Mouse (Mus musculus): ENCODE measurements around the gene Irx1. TPM values are rescaled to one million over a fixed set of nuclear protein-coding genes. Genes with fewer than 3 reads are reported as not detected.

The Irx1 gene
- polyA plus RNA-seq, 1 experiment from 2014 or later: 13.3 TPM

- Histone ChIP-seq H3K4me1 (peaks cover 48% of the 10 kb centered on the region), H3K4me3 (peak overlapping the region; percentile 92), H3K27me3 (peaks cover 62% of the 10 kb centered on the region), H3K4me2 (replicated peaks) (peak overlapping the region; percentile 71), H3K9ac (replicated peaks) (peak overlapping the region; percentile 98), H3K9me3 (no peaks in the 10 kb centered on the region), H3K36me3 (peaks cover 6% of the 10 kb centered on the region; the same call in 1 of the 2 replicates), H3K27ac (replicated peaks) (peak overlapping the region; percentile 81)
- ATAC-seq (ENCODE audit: low FRiP score, low read depth): no peak
- 3% methylated on average over 9 of the region's 9 CpGs for WGBS
Measured at GRCm38 (mm10) chr13:71960846-71961735, 2.4 kb downstream of the Irx1 start.

GRCm38 (mm10) chr13:71960277-71960672 is 3.2 kb downstream of the Irx1 start:
- Histone ChIP-seq H3K9me3 (no peaks in the 10 kb centered on the region), H3K9ac (replicated peaks) (peak overlapping the region; percentile 98), H3K27ac (replicated peaks) (peak overlapping the region; percentile 81), H3K27me3 (peaks cover 62% of the 10 kb centered on the region), H3K4me1 (peaks cover 48% of the 10 kb centered on the region), H3K4me2 (replicated peaks) (peak overlapping the region; percentile 71), H3K4me3 (peak overlapping the region; percentile 92), H3K36me3 (peaks cover 6% of the 10 kb centered on the region; the same call in 1 of the 2 replicates)
- WGBS: under 1% methylated on average over 9 of the region's 9 CpGs
- no peak for ATAC-seq (ENCODE audit: low FRiP score, low read depth)

DNA sequence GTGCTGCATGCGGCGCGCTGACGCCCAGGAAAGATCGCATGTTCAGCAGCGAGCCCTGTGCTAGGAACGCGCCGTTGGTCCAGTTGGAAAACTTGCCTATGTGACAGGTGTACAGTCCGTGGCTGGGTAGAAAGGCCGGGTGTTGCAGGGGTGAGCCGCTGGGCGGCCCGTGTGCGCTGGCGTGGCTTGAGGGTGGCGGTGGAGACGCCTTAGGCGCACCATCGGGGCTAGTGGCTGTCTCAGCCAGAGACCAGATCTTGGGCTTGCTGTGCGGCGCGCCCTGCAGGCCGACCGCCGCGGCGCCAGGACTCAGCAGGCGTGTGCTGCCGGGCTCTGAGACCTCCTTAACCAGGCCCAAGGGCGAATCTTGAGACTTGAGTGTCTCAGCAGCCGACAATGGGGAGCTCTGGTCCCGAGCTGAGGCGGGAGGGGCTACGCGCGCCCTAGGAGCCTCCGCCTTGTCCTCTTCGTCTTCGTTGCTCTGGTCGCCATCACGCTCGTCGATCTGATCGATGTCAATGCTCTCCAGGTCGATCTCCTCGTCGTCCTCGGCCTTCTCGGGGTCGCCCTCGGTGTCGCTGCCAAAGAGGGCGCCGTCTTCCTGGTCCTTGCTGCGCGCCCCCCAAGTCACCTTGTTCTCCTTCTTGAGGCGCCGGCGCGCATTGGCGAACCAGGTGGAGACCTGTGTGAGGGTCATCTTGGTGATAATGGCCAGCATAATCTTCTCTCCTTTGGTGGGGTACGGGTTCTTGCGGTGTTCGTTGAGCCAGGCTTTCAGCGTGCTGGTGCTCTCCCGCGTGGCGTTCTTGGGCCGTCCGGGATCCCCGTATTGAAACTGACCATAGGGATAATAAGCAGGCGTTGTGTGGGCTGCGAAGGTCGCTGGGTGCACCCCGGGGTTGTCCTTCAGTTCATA is 3.9 kb downstream of the Irx1 start:
- peak overlapping the region; percentile 81 for H3K27ac ChIP-seq (replicated peaks)
- peak; percentile 14; the same call in 1 of the 2 replicates for ATAC-seq (ENCODE audit: low FRiP score, low read depth)
- peak overlapping the region; percentile 71 for H3K4me2 ChIP-seq (replicated peaks)
- peak overlapping the region; percentile 98 for H3K9ac ChIP-seq (replicated peaks)
- H3K36me3 ChIP-seq: peaks cover 6% of the 10 kb centered on the region; the same call in 1 of the 2 replicates
- peaks cover 62% of the 10 kb centered on the region for H3K27me3 ChIP-seq
- 1% methylated on average over 76 of the region's 76 CpGs for WGBS
- H3K4me1 ChIP-seq: peaks cover 48% of the 10 kb centered on the region
- no peaks in the 10 kb centered on the region for H3K9me3 ChIP-seq
- peak overlapping the region; percentile 92 for H3K4me3 ChIP-seq

DNA sequence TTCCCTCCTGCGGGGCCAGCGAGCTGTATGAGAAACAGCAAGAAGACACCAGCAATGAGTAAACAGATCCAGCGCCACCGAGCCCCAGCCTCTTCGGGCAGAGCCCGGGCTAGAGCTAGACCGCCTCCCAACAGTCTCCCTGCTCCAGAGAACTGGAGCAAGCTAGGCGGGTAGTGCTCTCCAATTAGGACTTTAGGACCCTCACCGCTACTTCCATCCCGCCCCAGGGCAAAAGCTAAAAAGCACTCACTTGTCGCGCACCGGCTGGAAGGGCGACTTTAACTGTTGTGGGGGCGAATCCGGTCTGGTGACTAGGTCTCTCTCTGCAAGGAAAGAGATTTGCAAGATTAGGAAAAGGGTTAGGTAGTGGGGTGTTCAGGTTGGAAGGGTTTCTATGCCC is 4.9 kb downstream of the Irx1 start:
- Histone ChIP-seq H3K4me1 (peaks cover 45% of the 10 kb centered on the region), H3K4me3 (peak overlapping the region; percentile 92), H3K27ac (replicated peaks) (peak overlapping the region; percentile 81), H3K27me3 (peaks cover 62% of the 10 kb centered on the region), H3K36me3 (peaks cover 6% of the 10 kb centered on the region; the same call in 1 of the 2 replicates), H3K4me2 (replicated peaks) (peak overlapping the region; percentile 71), H3K9ac (replicated peaks) (peak overlapping the region; percentile 98), H3K9me3 (no peaks in the 10 kb centered on the region)
- WGBS: 4% methylated on average over 16 of the region's 16 CpGs
- ATAC-seq (ENCODE audit: low FRiP score, low read depth): no peak

DNA sequence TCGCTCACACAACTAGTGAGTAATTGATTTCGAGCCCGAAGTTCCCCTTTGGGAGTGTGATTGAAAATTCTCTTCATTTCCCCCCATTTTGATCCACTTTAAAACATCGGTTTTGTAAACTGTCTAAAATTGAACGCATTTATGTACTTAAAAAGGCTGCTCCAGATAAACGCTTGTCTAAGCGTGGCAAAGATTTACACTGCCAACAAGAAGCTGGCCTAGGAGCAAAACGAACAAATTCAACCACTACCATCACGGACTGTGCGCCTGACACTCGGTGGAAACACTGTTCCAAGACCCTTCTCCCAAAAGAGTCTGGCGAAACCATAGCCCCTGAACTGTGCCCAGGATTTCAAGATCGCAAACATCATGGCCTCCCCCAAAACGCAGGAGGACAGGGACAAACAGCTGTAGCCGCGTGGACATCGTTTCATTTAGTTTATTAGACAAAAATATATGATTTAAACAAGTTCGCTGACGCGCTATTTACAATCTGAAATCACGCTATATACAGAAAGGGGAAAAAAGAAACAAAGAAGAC is 5.6 kb downstream of the Irx1 start:
- WGBS: 5% methylated on average over 21 of the region's 21 CpGs
- H3K9ac ChIP-seq (replicated peaks): peak overlapping the region; percentile 98
- no peak for ATAC-seq (ENCODE audit: low FRiP score, low read depth)
- H3K27ac ChIP-seq (replicated peaks): peak overlapping the region; percentile 81; the same call in 1 of the 2 replicates
- peaks cover 6% of the 10 kb centered on the region; the same call in 1 of the 2 replicates for H3K36me3 ChIP-seq
- peak overlapping the region; percentile 71 for H3K4me2 ChIP-seq (replicated peaks)
- no peaks in the 10 kb centered on the region for H3K9me3 ChIP-seq
- H3K4me1 ChIP-seq: peaks cover 47% of the 10 kb centered on the region
- H3K27me3 ChIP-seq: peaks cover 65% of the 10 kb centered on the region
- peak overlapping the region; percentile 92 for H3K4me3 ChIP-seq

DNA sequence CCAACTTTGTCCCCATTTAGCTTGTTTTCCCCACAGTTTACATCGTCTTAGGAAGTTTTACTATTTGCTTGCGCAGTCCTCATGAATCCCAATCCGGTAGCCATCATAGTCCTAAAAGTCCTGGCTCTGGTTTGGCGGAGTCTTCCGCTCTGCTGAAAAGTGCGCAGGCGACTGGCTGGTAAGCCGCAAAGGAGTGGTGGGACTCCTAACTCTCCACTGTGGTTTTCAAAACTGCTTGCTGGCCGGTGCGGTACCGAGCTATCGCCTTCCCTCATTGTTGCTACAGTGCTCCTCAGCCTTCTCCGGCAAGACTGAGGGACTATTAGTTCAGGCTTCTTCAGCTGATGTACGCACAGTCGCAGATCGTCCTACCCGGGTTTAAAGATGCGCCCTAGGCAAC is 6.4 kb downstream of the Irx1 start:
- 0 out of 2 replicates have a peak overlapping the region, but pooled peaks have one; percentile 30 for H3K27ac ChIP-seq (replicated peaks)
- peak overlapping the region; percentile 92 for H3K4me3 ChIP-seq
- ATAC-seq (ENCODE audit: low FRiP score, low read depth): no peak
- peaks cover 6% of the 10 kb centered on the region; the same call in 1 of the 2 replicates for H3K36me3 ChIP-seq
- H3K9ac ChIP-seq (replicated peaks): peak overlapping the region; percentile 98
- WGBS: 11% methylated on average over 18 of the region's 18 CpGs
- H3K27me3 ChIP-seq: peaks cover 65% of the 10 kb centered on the region
- peaks cover 50% of the 10 kb centered on the region for H3K4me1 ChIP-seq
- H3K9me3 ChIP-seq: no peaks in the 10 kb centered on the region
- H3K4me2 ChIP-seq (replicated peaks): peak overlapping the region; percentile 71

- Histone ChIP-seq H3K27ac (replicated peaks) (no peak overlapping the region), H3K9ac (replicated peaks) (peak overlapping the region; percentile 98), H3K4me3 (peak overlapping the region; percentile 92), H3K4me2 (replicated peaks) (peak overlapping the region; percentile 71), H3K9me3 (no peaks in the 10 kb centered on the region), H3K36me3 (peaks cover 6% of the 10 kb centered on the region; the same call in 1 of the 2 replicates), H3K27me3 (peaks cover 65% of the 10 kb centered on the region), H3K4me1 (peaks cover 57% of the 10 kb centered on the region)
- ATAC-seq (ENCODE audit: low FRiP score, low read depth): no peak
- 4% methylated on average over 9 of the region's 9 CpGs for WGBS
Measured at GRCm38 (mm10) chr13:71956481-71956880, 7.0 kb downstream of the Irx1 start.

- peak overlapping the region; percentile 73 for H3K27ac ChIP-seq (replicated peaks)
Measured at GRCm38 (mm10) chr13:71951966-71952365, 11.6 kb downstream of the Irx1 start.

GRCm38 (mm10) chr13:71949859-71950258 is 13.7 kb downstream of the Irx1 start:
- no peak for ATAC-seq (ENCODE audit: low FRiP score, low read depth)
- Histone ChIP-seq H3K36me3 (no peaks in the 10 kb centered on the region), H3K9me3 (no peaks in the 10 kb centered on the region), H3K4me2 (replicated peaks) (no peak overlapping the region), H3K27me3 (peaks cover 22% of the 10 kb centered on the region), H3K4me3 (no peak overlapping the region), H3K9ac (replicated peaks) (no peak overlapping the region), H3K27ac (replicated peaks) (no peak overlapping the region), H3K4me1 (peaks cover 36% of the 10 kb centered on the region)
- 85% methylated on average over 5 of the region's 5 CpGs for WGBS

More at GRCm38 (mm10) chr13:71951966-71952365, 11.6 kb downstream of the Irx1 start:
- H3K4me3 ChIP-seq: no peak overlapping the region
- no peaks in the 10 kb centered on the region for H3K9me3 ChIP-seq
- no peak overlapping the region for H3K9ac ChIP-seq (replicated peaks)
- H3K4me1 ChIP-seq: peaks cover 40% of the 10 kb centered on the region
- ATAC-seq (ENCODE audit: low FRiP score, low read depth): 0 out of 2 replicates have a peak, but pooled peaks have one; percentile 4
- H3K27me3 ChIP-seq: peaks cover 42% of the 10 kb centered on the region
- 40% methylated on average over 11 of the region's 11 CpGs for WGBS
- no peaks in the 10 kb centered on the region for H3K36me3 ChIP-seq
- peak overlapping the region; percentile 30; the same call in 1 of the 2 replicates for H3K4me2 ChIP-seq (replicated peaks)

- ATAC-seq (ENCODE audit: low FRiP score, low read depth): no peak
- 0 out of 2 replicates have a peak, but pooled peaks cover 2% of the 10 kb centered on the region for H3K4me1 ChIP-seq
- WGBS: 95% methylated on average over 3 of the region's 3 CpGs
- no peak overlapping the region for H3K27ac ChIP-seq (replicated peaks)
- no peaks in the 10 kb centered on the region for H3K36me3 ChIP-seq
- no peaks in the 10 kb centered on the region for H3K9me3 ChIP-seq
- H3K4me2 ChIP-seq (replicated peaks): no peak overlapping the region
- no peak overlapping the region for H3K9ac ChIP-seq (replicated peaks)
- H3K4me3 ChIP-seq: no peak overlapping the region
- no peaks in the 10 kb centered on the region for H3K27me3 ChIP-seq
Measured at GRCm38 (mm10) chr13:71910361-71910760, 53.2 kb downstream of the Irx1 start.

All from midbrain, embryonic 12.5 days (tissue).